Mouse (Mus musculus) small intestine, adult 2 months (tissue): ENCODE measurements at regions not wholly inside any gene's neighbourhood (a gene's known extent, or its start where the extent isn't known, plus 50 kb on each side); places are given as distances from the start of the nearest gene placed in this dataset.

Experiments
- CTCF ChIP-seq: fragments of 200-500 bp; IDR thresholded peaks from 2 replicates; pipeline ENCODE4 v1.5.1; 2012; ENCODE audit warnings: low read depth, mild to moderate bottlenecking, control low read depth, inconsistent platforms, low read length, moderate library complexity, mixed read lengths; ENCODE audit not compliant: insufficient replicate concordance, insufficient read length; ENCODE audit errors: extremely low read depth
- POLR2A ChIP-seq: fragments of 200-500 bp; IDR thresholded peaks from 2 replicates; pipeline ENCODE4 v1.6.1; 2012; ENCODE audit warnings: low read depth, mild to moderate bottlenecking, control low read depth, inconsistent platforms, low read length, moderate library complexity

GRCm38 (mm10) chr6:100370828-100371227 lies 83.5 kb upstream of the Rybp start:
- no peak for TF ChIP-seq CTCF
- no peak for TF ChIP-seq POLR2A
